Mouse (Mus musculus): ENCODE data around the gene Gm49486.

Gene Gm49486

DNA sequence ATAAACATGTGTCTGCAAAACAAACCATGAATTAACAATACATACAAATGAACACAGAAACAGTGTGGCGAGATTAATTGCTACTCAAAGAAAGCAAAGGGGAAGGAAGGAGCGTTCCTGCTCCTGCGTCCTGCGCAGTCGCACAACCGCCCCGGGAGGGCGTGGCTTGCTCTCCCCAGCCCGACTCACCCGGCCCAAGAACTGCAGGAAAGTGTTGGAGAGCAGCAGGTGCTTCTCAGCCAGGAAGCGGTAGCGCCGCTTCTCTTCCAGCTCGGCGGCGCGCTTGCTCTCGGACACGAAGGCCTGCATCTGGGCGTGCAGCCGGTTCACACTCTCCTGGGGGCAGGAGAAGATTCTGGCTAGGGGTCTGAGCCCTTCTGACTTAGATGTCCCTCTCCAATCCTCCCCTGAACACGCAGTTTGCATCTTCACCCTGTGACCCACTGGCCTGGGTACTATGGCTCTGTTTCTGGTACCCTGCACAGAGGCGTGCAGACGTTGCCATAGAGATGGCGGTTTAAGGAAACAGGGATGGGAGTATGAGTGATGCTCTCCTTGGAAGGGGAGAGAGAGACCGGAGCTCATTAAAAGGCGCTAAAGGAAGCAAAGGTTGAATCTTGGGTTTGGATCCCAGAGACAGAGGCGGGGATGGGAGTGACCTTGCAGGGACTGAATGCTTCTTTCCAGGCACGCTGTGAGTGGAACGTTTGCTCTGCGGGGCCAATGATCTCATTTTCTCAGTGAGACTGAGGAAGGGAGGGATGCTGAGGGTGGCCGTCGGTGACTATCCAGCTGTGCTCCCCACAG, 41.3 kb downstream of the Gm49486 start:
- no peak for DNase-seq (ENCODE audit: low read depth, low spot score)

DNA sequence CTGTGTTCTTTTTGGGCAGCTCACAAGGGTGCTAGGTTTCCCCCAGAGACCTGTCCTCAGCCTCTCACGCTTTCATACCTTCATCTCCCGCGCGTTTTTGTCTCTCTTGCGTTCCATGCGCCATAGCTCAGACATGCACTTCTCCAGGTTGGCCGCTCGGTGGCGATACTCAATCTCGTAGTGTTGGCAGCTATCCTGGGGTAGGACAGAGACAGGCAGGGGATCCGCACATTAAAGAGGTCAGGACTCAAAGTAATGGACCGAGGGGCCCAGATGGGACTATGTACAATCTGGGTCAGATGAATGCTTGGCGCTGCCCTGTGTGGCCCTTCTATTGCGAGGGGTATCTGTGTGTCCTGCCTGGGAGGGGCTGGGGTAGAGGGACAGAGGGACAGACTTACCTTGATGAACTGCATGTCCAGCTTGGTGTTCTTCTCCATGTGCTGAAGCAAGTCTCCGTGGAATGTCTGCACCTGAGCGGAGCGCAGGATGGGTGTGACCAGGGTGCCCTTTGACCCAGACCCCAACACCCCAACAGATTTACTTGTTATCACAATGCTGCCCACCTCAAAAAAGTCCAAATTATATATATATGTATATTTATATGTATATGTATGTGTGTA, 42.0 kb downstream of the Gm49486 start:
- DNase-seq (ENCODE audit: low read depth, low spot score) = no peak

DNA sequence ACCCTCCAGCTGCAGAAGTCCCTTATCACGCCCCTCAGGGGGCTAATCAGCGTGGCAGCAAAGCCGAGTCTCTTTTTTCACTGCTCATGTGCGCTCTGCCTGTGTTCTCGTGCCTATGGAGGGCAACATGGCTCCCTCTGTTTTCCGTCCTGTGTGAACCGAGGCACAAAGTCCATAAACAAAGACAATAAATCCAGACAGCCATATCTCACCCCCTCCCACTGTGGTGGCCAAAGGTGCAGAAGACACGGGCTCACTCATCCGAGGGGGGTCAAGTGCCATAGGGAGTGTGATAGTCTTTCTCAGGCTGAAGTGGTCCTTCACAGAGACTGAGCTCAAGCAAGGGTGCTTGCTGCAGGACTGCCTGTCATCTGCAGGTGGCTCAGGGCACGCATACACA, 43.8 kb downstream of the Gm49486 start:
- no peak for DNase-seq (ENCODE audit: low read depth, low spot score)

DNA sequence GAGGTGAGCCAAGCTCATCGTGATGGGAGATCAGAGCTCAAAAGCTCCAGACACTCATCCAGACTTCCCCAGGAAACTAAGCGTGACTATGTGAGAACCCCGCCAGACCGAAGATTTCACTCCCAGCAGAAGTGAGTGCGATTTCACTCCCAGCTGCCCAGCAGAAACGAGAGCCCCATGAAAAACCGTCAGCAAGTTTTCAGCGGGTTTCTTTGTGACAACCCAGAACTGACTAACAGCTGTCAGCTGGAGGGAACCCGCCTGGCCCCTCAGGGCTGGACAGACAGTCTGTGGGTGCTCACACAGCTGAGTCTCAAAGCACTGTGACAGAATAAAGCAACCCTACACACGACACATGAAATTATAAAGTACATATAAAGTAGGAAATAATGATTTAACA, 48.5 kb downstream of the Gm49486 start:
- DNase-seq (ENCODE audit: low read depth, low spot score) = no peak

DNA sequence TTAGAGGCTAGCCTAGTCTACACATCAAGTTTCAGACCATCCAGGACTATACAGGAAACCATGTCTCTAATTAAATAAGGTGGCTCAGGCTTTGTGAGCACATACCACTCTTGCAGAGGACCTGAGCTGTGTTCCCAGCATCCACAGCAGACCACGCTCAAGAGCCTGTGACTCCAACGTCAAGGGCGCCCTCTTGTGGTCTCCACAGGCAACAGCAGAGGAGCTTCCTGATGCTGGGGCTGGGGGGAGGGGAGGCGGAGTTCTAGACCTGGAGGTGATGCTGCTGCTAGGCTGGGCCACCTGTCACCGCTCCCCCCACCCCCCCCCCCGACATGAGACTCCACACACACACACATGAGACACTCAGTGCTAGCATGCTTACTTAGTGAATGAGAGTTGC, 51.0 kb downstream of the Gm49486 start:
- no peak for DNase-seq (ENCODE audit: low read depth, low spot score)

DNA sequence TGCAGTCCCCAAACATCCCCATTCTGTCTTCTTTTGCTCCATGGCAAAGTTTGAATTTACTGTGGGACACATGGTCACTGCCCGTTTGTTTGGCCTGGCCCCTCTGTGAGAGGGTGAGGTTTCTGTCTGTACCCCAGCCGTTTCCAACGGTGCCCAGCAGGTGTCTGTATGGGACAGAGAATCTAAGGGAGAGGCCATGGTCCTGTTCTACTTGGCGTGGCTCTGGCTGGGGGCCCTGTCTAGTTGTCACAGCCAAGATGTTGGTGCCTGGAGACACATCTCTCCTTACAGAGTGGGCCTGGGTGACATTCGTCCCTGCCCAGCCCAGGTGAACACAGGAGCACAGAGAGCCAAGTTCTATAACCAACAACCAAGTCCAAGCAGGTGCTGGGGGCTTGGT, 51.7 kb downstream of the Gm49486 start:
- DNase-seq (ENCODE audit: low read depth, low spot score) = no peak

DNA sequence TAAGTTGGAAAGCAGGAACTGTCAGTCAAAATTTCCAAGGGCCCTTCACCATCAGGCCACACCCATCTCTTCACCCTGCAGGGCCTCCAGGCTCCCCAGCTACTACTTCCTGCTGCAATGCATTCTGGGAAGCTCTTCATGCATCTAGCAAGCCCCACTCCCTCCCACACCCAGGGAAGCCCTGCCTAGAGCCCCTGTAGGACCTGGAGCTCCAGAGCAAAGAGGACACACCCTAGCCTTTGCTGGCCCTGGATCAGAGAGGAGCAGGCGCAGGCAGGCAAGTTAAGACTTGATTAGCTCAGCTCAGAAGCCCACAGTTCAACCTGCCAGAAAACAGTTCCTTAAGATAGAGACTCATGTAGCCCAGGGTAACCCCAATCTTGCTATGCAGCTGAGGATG, 52.2 kb downstream of the Gm49486 start:
- DNase-seq (ENCODE audit: low read depth, low spot score) = no peak

DNA sequence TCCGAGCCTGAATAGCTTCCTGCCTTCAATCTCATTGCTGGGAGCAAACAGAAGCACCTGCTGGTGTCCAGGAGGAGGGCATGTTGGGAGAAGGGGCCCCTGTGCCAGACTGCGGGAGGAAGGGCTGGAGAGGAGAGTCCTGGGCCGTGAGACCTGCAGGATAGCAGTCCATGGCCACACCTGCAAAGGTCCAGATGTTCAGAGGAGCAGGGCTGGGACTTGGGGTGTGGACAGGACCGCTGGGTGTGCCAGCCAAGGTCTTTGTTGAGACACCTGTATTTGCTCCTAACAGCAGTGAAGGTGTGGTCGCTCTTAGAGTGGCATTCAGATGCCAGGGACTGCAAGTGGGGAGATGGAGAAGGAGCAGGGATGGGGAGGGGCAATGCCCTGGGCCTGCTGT, 53.2 kb downstream of the Gm49486 start:
- DNase-seq (ENCODE audit: low read depth, low spot score) = no peak

DNA sequence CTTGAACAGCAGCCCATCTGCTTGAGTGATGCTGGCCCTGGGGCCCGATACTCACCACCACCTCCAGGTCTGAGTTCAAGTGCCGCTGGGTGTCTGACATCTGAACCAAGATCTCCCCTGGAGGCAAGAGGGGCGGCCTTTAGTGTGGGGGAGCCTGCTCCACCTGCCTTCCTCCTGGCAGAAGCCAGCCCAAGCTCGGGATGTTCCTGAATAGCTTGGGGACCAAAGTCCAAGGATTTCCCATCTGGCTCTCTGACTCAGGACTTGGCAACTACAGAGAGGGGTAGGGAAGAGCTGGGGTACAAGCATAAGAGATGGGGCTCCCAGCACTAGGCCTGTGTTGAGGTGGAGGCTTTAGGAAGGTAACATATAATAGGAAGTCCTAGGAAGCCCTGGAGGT, 54.2 kb downstream of the Gm49486 start:
- DNase-seq (ENCODE audit: low read depth, low spot score) = no peak

DNA sequence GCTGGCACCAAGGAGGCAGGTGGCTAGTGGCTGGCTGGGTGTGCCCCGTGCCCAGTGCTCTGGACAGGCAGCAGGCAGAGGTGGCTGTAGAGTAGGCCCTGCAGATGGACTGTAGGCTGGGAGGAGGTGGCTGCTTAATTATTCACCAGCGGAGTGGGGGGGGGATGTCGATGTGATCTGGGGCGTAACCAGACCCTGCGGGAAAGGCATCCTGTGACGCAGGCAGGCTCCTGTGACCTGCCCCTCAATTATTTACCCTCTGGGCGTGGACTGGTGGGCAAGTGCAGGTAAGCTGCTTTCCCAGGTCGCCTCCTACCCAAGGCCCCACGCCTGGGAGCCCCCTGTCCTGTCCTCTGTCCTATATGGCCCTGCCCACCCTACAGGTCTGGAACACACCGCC, 56.2 kb downstream of the Gm49486 start, which contains the start of gene Baiap2l2:
Gene Baiap2l2 (minus strand): TSS at position 139 of the 400 bp plus-strand sequence.
- no peak for DNase-seq (ENCODE audit: low read depth, low spot score)

DNA sequence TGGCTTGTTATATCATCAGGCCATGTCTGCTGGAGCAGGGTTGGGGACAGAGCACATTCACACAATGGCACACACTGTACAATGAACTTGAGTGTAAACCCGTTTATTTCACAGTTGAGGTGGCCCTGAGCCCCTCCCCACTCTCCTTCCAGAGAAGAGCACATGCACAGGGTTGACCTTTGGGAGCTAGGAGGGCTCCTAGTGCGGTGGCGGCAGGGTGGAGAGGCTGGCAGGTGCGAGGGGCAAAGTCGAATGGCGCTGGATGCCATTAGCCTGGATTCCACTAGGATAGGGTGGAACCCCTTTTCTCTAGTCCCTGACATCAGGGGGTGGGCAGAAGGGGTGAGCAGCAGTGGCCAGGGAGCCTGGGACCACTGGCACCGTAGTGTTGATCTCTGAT, 57.0 kb downstream of the Gm49486 start:
- DNase-seq (ENCODE audit: low read depth, low spot score) = no peak

DNA sequence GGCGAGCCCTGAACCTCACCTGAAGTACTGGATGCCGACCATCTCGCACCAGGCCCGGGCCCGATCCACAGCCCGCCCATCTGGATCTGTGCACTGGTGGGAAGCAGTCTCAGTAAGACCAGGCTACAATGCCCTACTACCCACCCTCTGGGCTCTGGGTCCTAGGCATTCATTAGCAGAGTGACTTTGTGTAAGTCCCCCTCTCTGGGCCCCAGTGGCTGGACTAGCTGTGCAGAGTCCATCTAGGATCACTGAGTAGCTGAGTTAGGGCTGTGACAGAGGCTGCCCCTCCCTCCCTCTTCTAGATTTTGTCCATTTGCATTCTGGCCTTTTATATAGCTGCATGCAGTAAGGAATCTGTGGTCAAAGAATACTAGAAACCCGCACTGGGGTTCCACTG, 57.9 kb downstream of the Gm49486 start:
- DNase-seq (ENCODE audit: low read depth, low spot score) = no peak

DNA sequence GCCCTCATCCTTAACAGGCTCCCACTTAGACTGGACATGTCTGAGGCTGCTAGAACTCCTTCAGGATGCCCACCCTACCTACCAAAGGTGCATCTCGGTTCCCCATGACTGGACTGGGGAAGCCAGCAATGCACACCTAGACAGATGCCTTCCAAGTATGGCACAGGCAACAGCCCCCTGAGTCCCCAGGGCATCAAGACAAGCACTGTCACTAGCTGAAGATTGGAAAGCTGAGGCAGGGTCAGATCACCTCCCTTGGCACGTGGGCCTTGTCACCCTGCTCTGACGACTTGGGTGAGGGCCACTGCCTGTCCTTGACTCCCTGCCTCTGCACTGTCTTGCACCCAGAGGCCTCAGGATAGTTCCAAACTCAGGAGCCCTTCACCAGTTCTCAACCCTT, 59.2 kb downstream of the Gm49486 start:
- DNase-seq (ENCODE audit: low read depth, low spot score) = no peak

DNA sequence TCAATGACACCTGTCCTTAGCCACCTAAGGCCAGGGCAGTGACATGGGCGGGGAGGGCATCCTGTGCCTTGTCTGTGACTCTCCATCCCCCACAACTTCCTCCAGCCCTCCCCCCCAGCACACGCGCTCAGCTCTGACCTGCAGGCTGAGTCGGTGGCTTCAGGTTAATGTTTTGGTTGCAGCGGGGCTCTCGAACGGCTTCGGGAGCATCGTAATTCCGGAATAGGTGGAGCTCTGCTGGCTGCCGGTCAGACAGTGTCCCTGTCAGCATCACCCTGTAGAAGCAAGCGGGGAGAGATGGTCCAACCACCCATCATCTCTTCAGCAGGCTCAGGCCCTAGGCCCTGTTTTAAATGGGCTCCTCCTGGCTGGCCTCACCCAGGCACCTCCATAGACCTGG, 60.2 kb downstream of the Gm49486 start:
- DNase-seq (ENCODE audit: low read depth, low spot score) = no peak

DNA sequence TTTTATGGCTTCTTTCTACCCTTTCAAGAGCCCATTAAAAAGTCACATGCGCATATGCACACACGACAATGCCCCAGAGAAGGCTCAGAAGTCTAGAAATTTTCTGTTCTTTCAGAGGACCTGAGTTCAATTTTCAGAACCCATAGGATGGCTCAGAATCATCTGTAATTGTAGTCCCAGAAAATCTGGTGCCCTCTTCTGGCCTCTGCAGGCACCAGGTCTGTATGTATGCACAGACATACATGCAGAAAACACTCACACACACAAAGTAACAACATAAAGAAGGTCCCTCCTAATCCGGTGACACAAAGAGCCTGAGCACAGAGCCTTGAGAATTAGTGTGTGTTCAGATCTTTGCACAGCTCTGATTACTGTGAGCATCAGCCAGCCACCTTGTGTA, 61.1 kb downstream of the Gm49486 start:
- no peak for DNase-seq (ENCODE audit: low read depth, low spot score)

DNA sequence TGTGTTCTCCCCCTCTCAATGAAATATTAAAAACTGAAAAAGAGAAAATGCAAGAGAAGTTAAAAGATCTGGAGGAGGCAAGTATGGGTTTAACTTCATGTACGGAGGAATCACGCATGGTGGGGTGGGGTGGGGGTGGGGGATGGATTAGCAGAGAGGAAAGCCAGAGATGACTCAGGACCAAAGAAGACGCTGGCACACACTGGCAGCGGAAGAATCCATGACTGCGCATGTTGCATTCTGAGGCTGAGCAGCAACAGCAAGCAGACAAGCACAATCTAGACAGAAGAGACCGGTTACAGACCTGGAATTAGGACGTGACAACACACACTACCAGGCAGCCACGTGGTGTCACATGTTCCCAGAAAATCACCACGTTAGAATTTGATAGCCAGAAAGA, 63.6 kb downstream of the Gm49486 start:
- no peak for DNase-seq (ENCODE audit: low read depth, low spot score)

DNA sequence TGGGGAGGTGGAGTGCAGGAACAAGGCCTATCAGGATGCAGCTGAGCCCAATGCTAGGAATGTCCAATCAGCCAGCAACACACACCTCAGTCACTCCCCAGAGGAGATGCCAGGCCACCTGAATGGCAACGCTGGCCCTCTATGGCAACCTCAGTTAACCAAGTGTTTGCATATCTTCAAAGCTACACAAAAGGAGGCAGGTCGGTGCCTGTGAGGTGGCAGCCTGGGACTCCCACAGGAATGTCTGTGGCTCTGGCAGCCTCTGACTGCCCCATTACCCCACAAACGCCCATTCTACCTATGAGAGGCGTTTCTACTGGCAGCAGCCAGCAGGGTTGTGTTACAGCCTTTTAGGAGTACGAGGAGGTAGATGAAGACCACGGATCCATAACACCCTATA, 69.4 kb downstream of the Gm49486 start:
- no peak for DNase-seq (ENCODE audit: low read depth, low spot score)

DNA sequence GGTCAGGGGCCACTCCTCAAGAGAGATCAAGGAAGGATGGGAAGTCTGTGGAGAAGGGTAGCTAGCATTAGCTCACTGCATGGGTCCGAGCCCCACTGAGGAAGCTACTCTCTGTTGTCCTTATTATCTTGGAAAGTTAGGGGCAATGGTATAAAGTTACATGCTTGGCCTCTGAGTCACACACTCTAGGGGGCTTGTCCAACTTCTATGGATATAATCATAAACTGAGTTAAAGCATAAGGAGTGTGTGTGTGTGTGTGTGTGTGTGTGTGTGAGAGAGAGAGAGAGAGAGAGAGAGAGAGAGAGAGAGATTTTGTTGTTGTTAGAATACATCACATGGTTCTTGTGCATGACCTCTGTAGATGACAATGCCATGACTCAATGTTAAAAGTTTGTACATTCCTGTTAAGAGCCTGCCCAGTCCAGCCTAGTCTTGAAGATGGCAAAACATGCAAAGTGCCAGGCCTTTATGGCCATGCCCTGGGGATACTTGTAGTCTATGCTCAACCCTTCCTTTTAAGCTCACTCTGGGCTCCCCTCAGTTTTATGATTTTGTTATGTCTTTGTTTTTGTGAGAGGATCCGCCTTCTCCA, 70.5 kb downstream of the Gm49486 start:
- no peak for DNase-seq (ENCODE audit: low read depth, low spot score)

DNA sequence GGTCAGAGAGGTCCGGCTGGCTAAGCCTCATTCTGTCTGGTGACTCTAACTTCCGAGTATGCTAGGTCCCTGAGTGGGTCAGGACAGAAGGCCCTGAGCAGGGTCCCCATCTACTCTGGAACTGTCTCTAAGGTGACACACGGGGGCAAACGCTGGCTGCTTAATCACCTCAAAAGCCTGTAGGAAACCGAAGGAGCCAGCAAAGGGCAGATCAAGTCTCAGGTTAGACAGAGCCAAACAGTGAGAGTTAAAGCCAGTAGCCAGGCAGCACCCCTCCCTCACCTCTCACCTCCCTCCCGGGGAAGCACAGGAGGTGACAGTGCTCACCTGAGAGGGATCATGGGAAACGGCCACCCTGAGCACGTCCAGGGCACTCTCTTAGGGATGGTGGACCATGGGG, 74.5 kb downstream of the Gm49486 start:
- no peak for DNase-seq (ENCODE audit: low read depth, low spot score)

DNA sequence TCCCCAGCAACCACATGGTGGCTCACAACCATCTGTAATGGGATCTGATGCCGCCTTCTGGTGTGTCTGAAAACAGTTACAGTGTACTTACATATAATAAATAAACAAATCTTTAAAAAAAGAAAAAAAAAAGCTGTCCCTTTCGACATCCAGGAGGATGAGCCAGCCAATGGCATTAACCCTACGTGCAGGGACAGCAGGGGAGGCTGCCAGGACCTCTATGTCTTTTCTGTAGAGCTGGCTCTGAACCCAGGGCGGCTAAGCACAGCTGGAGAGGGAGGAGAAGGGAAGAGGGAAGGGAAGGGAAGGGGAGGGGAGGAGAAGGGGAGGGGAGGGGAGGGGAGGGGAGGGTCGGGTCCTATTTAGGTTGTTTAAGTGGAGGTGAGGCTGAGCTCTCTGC, 75.6 kb downstream of the Gm49486 start:
- no peak for DNase-seq (ENCODE audit: low read depth, low spot score)

DNA sequence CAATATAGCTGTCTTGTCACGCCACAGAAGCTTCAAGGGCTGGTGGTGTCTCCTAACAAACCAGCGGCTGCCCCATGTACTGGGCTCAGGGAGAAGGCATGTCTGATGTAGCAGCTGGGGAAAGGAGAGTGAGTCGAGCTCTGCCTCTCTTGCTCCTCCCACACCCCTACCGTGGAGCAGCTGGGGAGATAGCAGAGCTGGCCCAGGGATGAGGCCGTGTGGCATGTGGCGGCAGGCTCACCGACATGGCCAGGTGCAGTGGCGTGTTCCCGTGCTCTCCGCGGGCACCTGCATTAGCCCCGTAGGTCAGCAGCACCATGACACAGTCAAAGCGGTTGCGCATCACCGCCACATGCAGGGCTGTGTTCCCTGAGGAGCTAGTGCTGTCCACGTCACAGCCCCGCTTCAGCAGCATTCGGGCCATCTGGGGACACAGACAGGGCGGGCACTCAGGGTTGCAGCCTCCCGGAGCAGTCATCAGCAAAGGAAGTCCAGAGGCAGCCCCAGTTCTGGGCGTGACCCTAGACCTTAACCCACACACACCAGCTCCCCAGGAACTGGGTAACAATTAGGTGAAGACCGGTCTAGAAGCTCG, 76.9 kb downstream of the Gm49486 start:
- no peak for DNase-seq (ENCODE audit: low read depth, low spot score)
